ENCODE assay signal across 25 mouse cellular contexts in the genomic region with DNA sequence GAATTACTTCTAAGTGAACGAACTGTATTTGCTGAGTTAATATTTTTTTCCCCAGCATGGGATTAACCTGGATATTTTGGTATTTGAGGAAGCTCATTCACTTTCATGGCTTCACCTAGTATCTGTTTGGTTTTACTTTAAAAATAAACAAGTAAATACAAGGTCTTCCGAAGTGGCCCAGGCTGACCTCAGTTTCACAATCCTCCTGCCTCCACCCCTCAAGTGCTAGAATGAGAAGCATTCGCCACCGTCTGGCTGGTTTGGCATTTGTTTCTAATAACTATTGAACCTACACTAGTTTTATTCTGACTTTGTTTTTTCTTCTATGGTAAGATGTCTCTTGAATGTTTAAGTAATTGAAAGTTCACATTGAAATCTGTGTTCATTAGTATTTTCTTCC. TPM values are rescaled to one million over a fixed set of nuclear protein-coding genes. Genes with fewer than 3 reads are reported as not detected.
DNase-seq lines count a peak whose midpoint lies in the region; ATAC-seq and TF ChIP-seq lines count a peak whose summit lies in the region.
"Had no signal": no experiment of that assay in that cellular context is flagged by ENCODE, and none has a peak within 500 bp of the region (broad histone marks: within the 10 kb centered on the region; RNA-seq: fewer than 3 reads in every experiment).

No protein-coding gene starts in this region.

- peaks cover 8% of the 10 kb centered on the region; the same call in 1 of the 2 replicates for H3K4me1 ChIP-seq in kidney, adult 2 months (ENCODE audit: control insufficient read depth, insufficient read depth, low read length)
- H3K4me1 ChIP-seq in kidney, embryonic 15.5 days, result no peaks in the 10 kb centered on the region
- H3K4me1 ChIP-seq in lung, postnatal 0 days (ENCODE audit: insufficient read depth, low read depth, low read length), result no peaks in the 10 kb centered on the region
- H3K4me1 ChIP-seq: embryonic facial prominence, embryonic 13.5 days; forebrain, embryonic 15.5 days; heart, embryonic 12.5 days; hindbrain, embryonic 15.5 days; stomach, embryonic 15.5 days had no signal

- 62% methylated on average over 4 of the region's 4 CpGs for WGBS in kidney, adult 2 months
- WGBS in kidney, embryonic 15.5 days, result 84% methylated on average over 4 of the region's 4 CpGs
- 47% methylated on average over 4 of the region's 4 CpGs for WGBS in lung, postnatal 0 days

- no peak overlapping the region for H3K27ac ChIP-seq in kidney, adult 2 months (ENCODE audit: insufficient read depth, low read depth, low read length)
- no peak overlapping the region for H3K27ac ChIP-seq in kidney, embryonic 15.5 days
- H3K27ac ChIP-seq in lung, postnatal 0 days (ENCODE audit: low read length), result no peak overlapping the region
- H3K27ac ChIP-seq: embryonic facial prominence, embryonic 13.5 days; forebrain, embryonic 10.5 days; forebrain, embryonic 15.5 days; hindbrain, embryonic 15.5 days; stomach, embryonic 15.5 days had no signal

- no peak for ATAC-seq in kidney, embryonic 15.5 days (replicated peaks; ENCODE audit: low FRiP score)
- no peak for ATAC-seq in lung, postnatal 0 days
- ATAC-seq: activated CD4-positive, CD25-positive, alpha-beta regulatory T cell, adult 4 months; forebrain, embryonic 15.5 days; midbrain, embryonic 16.5 days had no signal

- TF ChIP-seq POLR2A in kidney, adult 2 months (IDR thresholded peaks at IDR 0.05; ENCODE audit: low read depth, low read length), result no peak

- H3K4me2 ChIP-seq in kidney, embryonic 15.5 days, result no peak overlapping the region
- H3K4me2 ChIP-seq in lung, postnatal 0 days (replicated peaks; ENCODE audit: low read depth, low read length), result no peak overlapping the region
- H3K4me2 ChIP-seq: embryonic facial prominence, embryonic 13.5 days; forebrain, embryonic 15.5 days; heart, embryonic 12.5 days; hindbrain, embryonic 15.5 days; midbrain, embryonic 11.5 days; stomach, embryonic 15.5 days had no signal

- DNase-seq in adrenal gland, adult 2 months, result peak; percentile 48
- no peak for DNase-seq in adrenal gland, adult 8-10 months
- peak; percentile 25 for DNase-seq in kidney, adult 2 months
- peak; percentile 18 to 32 for DNase-seq in lung, adult 18-20 months
- no peak for DNase-seq in lung, postnatal 0 days (ENCODE audit: low spot score)
- no peak for DNase-seq in gastrocnemius, postnatal 4 days (ENCODE audit: low spot score in 2 of 2)
- DNase-seq: cerebellum, adult 11-12 months; cerebellum, adult 9-11 months; embryo, embryonic 11 days; gastrocnemius, postnatal 25 days; heart, adult 18-20 months; liver; right cerebral cortex, postnatal 25 days; thymus, postnatal 14 days had no signal

- H3K27me3 ChIP-seq in kidney, adult 2 months (replicated peaks; ENCODE audit: control insufficient read depth, insufficient read depth, low read length), result no peaks in the 10 kb centered on the region
- H3K27me3 ChIP-seq in kidney, embryonic 15.5 days, result no peaks in the 10 kb centered on the region
- no peaks in the 10 kb centered on the region for H3K27me3 ChIP-seq in lung, postnatal 0 days (replicated peaks; ENCODE audit: insufficient read depth, low read length)
- H3K27me3 ChIP-seq: CH12.LX; embryonic facial prominence, embryonic 13.5 days; forebrain, embryonic 15.5 days; heart, embryonic 12.5 days; hindbrain, embryonic 15.5 days; stomach, embryonic 15.5 days had no signal

- no peak; the same call in 1 of the 2 replicates for TF ChIP-seq CTCF in kidney, adult 2 months (conservative IDR thresholded peaks at IDR 0.05; ENCODE audit: insufficient read depth, insufficient read length, low read depth, low read length)
- TF ChIP-seq CTCF in lung, postnatal 0 days (IDR thresholded peaks at IDR 0.05), result no peak

- H3K36me3 ChIP-seq in kidney, adult 2 months (ENCODE audit: control insufficient read depth, insufficient read depth, low read length), result no peaks in the 10 kb centered on the region
- no peaks in the 10 kb centered on the region for H3K36me3 ChIP-seq in kidney, embryonic 15.5 days
- H3K36me3 ChIP-seq in lung, postnatal 0 days (ENCODE audit: insufficient read depth, low read length), result no peaks in the 10 kb centered on the region
- H3K36me3 ChIP-seq: embryonic facial prominence, embryonic 13.5 days; forebrain, embryonic 10.5 days; forebrain, embryonic 15.5 days; heart, embryonic 12.5 days; hindbrain, embryonic 15.5 days; stomach, embryonic 15.5 days had no signal

- no peak overlapping the region for H3K9ac ChIP-seq in kidney, embryonic 15.5 days
- no peak overlapping the region for H3K9ac ChIP-seq in lung, postnatal 0 days (replicated peaks; ENCODE audit: low read depth)
- H3K9ac ChIP-seq: embryonic facial prominence, embryonic 13.5 days; forebrain, embryonic 15.5 days; heart, embryonic 12.5 days; hindbrain, embryonic 15.5 days; stomach, embryonic 15.5 days had no signal

- H3K9me3 ChIP-seq in kidney, embryonic 15.5 days (replicated peaks), result no peaks in the 10 kb centered on the region
- H3K9me3 ChIP-seq in lung, postnatal 0 days (ENCODE audit: low read length), result no peaks in the 10 kb centered on the region
- H3K9me3 ChIP-seq: embryonic facial prominence, embryonic 13.5 days; forebrain, embryonic 10.5 days; forebrain, embryonic 15.5 days; heart, embryonic 12.5 days; hindbrain, embryonic 15.5 days; stomach, embryonic 15.5 days had no signal

- H3K4me3 ChIP-seq in kidney, adult 2 months (ENCODE audit: insufficient read depth, low read depth, low read length), result no peak overlapping the region
- no peak overlapping the region for H3K4me3 ChIP-seq in kidney, embryonic 15.5 days (replicated peaks)
- no peak overlapping the region for H3K4me3 ChIP-seq in lung, postnatal 0 days (ENCODE audit: low read depth, low read length)
- H3K4me3 ChIP-seq: embryonic facial prominence, embryonic 13.5 days; forebrain, embryonic 10.5 days; forebrain, embryonic 15.5 days; heart, embryonic 12.5 days; hindbrain, embryonic 15.5 days; stomach, embryonic 15.5 days had no signal

- no peak for TF ChIP-seq EP300 in lung, postnatal 0 days (IDR thresholded peaks at IDR 0.05)

RNA-seq across cellular contexts. Expression of gene Cobll1, which starts 23.0 kb away (rescaled TPM):
- total RNA-seq in adrenal gland, adult 2 months (2021), result 100 to 1,000 TPM; 295 to 301 TPM
- 48.1 and 58.3 TPM in 2 replicates for polyA plus RNA-seq in adrenal gland, adult 2 months (2012; rRNA removed)
- 100 to 1,000 TPM; 247 to 481 (median 339) TPM for total RNA-seq in adrenal gland, adult 8-10 months (2022)
- 51.7 and 53.2 TPM in 2 replicates for polyA plus RNA-seq in kidney, adult 2 months (2012; rRNA removed)
- polyA plus RNA-seq in kidney, embryonic 15.5 days (2015; fragmentation: Nextera tagmentation; extraction: Ambion mirVana), result 20.1 and 21.7 TPM in 2 replicates
- polyA plus RNA-seq in lung, postnatal 0 days (2015; fragmentation: Nextera tagmentation; extraction: Ambion mirVana), result 8.8 and 9.4 TPM in 2 replicates
- total RNA-seq in gastrocnemius, postnatal 4 days (2021), result 10 to 100 TPM; 10.4 to 11.7 TPM

Comparison
In these comparisons a context has a peak if more than half of its experiments do, and no peak if none do; other contexts are left out.
1. DNase-seq: peak in adrenal gland, adult 2 months (single experiment), kidney, adult 2 months (single experiment) and lung, adult 18-20 months (2 of 2); none in adrenal gland, adult 8-10 months (single experiment), lung, postnatal 0 days (single experiment) and gastrocnemius, postnatal 4 days (0 of 2).